Mouse (Mus musculus) CD4-positive, CD25-positive, alpha-beta regulatory T cell, adult 9 weeks (primary cell): ENCODE results near the gene Gm10096. TPM values are rescaled to one million over a fixed set of nuclear protein-coding genes. Genes with fewer than 3 reads are reported as not detected.

ENCODE experiments used
- polyA plus RNA-seq: library from polyadenylated mRNA; unstranded; fragments of 100-300 nt; shearing (Covaris generic); gene quantifications from one replicate; pipeline ENCODE4 v1.2.1, GENCODE M21; 2017

Gene Gm10096
- not detected for polyA plus RNA-seq

GRCm38 (mm10) chrX:28954602-28955001 lies at the start of gene Gm10096:
Gene Gm10096 (minus strand): TSS chrX:28954702.

